Mouse (Mus musculus) heart, embryonic 14.5 days (tissue): ENCODE measurements around the gene Ankar. TPM values are rescaled to one million over a fixed set of nuclear protein-coding genes. Genes with fewer than 3 reads are reported as not detected.

Experiments used
- ATAC-seq: fragments of 200-750 bp; cut with Nextera tagmentation; 2 replicates; pipeline ENCODE4 v1.8.0; 2017; ENCODE audit warnings: low read depth, moderate TSS enrichment; ENCODE audit not compliant: insufficient number of reproducible peaks, insufficient read depth, low FRiP score
- H3K27ac ChIP-seq, 2 experiments: fragments of 200-500 bp in 1 of 2; fragments of 300-500 bp in 1 of 2; sonication (generic) in 1 of 2; replicated peaks in 1 of 2; 2 replicates each; pipeline ENCODE4 v1.5.1; 2012 to 2014; ENCODE audit warnings: low read depth in 2 of 2, low read length in 2 of 2, control low read depth in 1 of 2, mild to moderate bottlenecking in 1 of 2, mixed read lengths in 1 of 2; ENCODE audit not compliant: control insufficient read depth in 1 of 2, insufficient read depth in 1 of 2
- H3K27me3 ChIP-seq: fragments of 300-500 bp; sonication (generic); 2 replicates; pipeline ENCODE4 v1.6.1; 2014; ENCODE audit warnings: mild to moderate bottlenecking, low read length, control low read depth; ENCODE audit not compliant: control insufficient read depth, insufficient read depth
- H3K36me3 ChIP-seq: fragments of 300-500 bp; sonication (generic); 2 replicates; pipeline ENCODE4 v1.6.1; 2014; ENCODE audit warnings: mild to moderate bottlenecking, control low read depth, low read length, mixed read lengths; ENCODE audit not compliant: control insufficient read depth, insufficient read depth
- H3K4me1 ChIP-seq, 2 experiments: fragments of 200-500 bp in 1 of 2; fragments of 300-500 bp in 1 of 2; sonication (generic) in 1 of 2; 2 replicates each; pipeline ENCODE4 v1.6.1; 2012 to 2014; ENCODE audit warnings: low read length in 2 of 2, control low read depth in 1 of 2, mixed read lengths in 1 of 2; ENCODE audit not compliant: control insufficient read depth in 2 of 2, insufficient read depth in 2 of 2
- H3K4me2 ChIP-seq: fragments of 300-500 bp; sonication (generic); 2 replicates; pipeline ENCODE4 v1.6.1; 2014; ENCODE audit warnings: mild to moderate bottlenecking, low read length
- H3K4me3 ChIP-seq, 2 experiments: fragments of 200-500 bp in 1 of 2; fragments of 300-500 bp in 1 of 2; sonication (generic) in 1 of 2; 2 replicates each; pipeline ENCODE4 v1.5.1; 2012 to 2014; ENCODE audit warnings: low read length in 2 of 2, mild to moderate bottlenecking in 2 of 2, control low read depth in 1 of 2, low read depth in 1 of 2, moderate library complexity in 1 of 2; ENCODE audit not compliant: control insufficient read depth in 1 of 2, insufficient read depth in 1 of 2
- H3K9ac ChIP-seq: fragments of 300-500 bp; sonication (generic); 2 replicates; pipeline ENCODE4 v1.6.1; 2014; ENCODE audit warnings: mild to moderate bottlenecking, low read length
- H3K9me3 ChIP-seq: fragments of 300-500 bp; sonication (generic); 2 replicates; pipeline ENCODE4 v1.6.1; 2016; ENCODE audit warnings: low read length, control low read depth; ENCODE audit not compliant: control insufficient read depth
- WGBS: fragments of 180-500 bp; shearing (Covaris S2); extraction: QIAGEN DNeasy Blood & Tissue Kit; methylation state at CpG from one replicate; pipeline ENCODE4 v1.1.7; 2014; 5-methylcytosine and 5-hydroxymethylcytosine counted together
- polyA plus RNA-seq: library from polyadenylated mRNA; unstranded; fragments of >200 nt; fragmentation: Nextera tagmentation; extraction: Ambion mirVana; gene quantifications from 2 replicates; pipeline ENCODE4 v1.2.1, GENCODE M21; 2014

The Ankar gene
- not detected in 2 replicates for polyA plus RNA-seq

- H3K4me1 ChIP-seq = no peaks in the 10 kb centered on the region
- H3K9ac ChIP-seq = no peak within 1 kb of the TSS
- WGBS = 76% methylated on average over 11 of the region's 11 CpGs
- no peak within 1 kb of the TSS for H3K4me3 ChIP-seq
- H3K36me3 ChIP-seq = no peaks in the 10 kb centered on the region
- no peak within 1 kb of the TSS for H3K27ac ChIP-seq
- no peaks in the 10 kb centered on the region for H3K9me3 ChIP-seq
- no peak for ATAC-seq
- no peaks in the 10 kb centered on the region for H3K27me3 ChIP-seq
- H3K4me2 ChIP-seq = no peak within 1 kb of the TSS
These were observed at the start of gene Ankar for GRCm38 (mm10) chr1:72700479-72700878. Ankar (minus strand) TSS chr1:72700579.

GRCm38 (mm10) chr1:72746382-72746781, 46.0 kb upstream of the Ankar start:
- H3K9ac ChIP-seq = no peak overlapping the region
- no peaks in the 10 kb centered on the region for H3K9me3 ChIP-seq
- no peak for ATAC-seq
- no peak overlapping the region for H3K4me3 ChIP-seq
- H3K36me3 ChIP-seq = no peaks in the 10 kb centered on the region
- peaks cover 0 to 3% of the 10 kb centered on the region in 2 experiments; a peak in 1 of 4 replicates for H3K4me1 ChIP-seq
- 55% methylated on average over 7 of the region's 7 CpGs for WGBS
- H3K27me3 ChIP-seq = 0 out of 2 replicates have a peak, but pooled peaks cover under 1% of the 10 kb centered on the region
- no peak overlapping the region for H3K4me2 ChIP-seq
- no peak overlapping the region for H3K27ac ChIP-seq

GRCm38 (mm10) chr1:72744816-72745506, 44.6 kb upstream of the Ankar start:
- no peak overlapping the region for H3K4me3 ChIP-seq
- no peak for ATAC-seq
- H3K9me3 ChIP-seq = no peaks in the 10 kb centered on the region
- no peak overlapping the region for H3K9ac ChIP-seq
- H3K4me2 ChIP-seq = no peak overlapping the region
- 0 out of 2 replicates have a peak, but pooled peaks cover 4% of the 10 kb centered on the region for H3K27me3 ChIP-seq
- WGBS = 77% methylated on average over 8 of the region's 8 CpGs
- no peaks in the 10 kb centered on the region for H3K36me3 ChIP-seq
- no peak overlapping the region for H3K27ac ChIP-seq
- no peaks in the 10 kb centered on the region; a peak in 1 of 4 replicates for H3K4me1 ChIP-seq

GRCm38 (mm10) chr1:72741406-72741805, 41.0 kb upstream of the Ankar start:
- no peak overlapping the region for H3K4me2 ChIP-seq
- no peak overlapping the region for H3K27ac ChIP-seq
- H3K4me3 ChIP-seq = no peak overlapping the region
- WGBS = 81% methylated on average over 5 of the region's 5 CpGs
- H3K36me3 ChIP-seq = no peaks in the 10 kb centered on the region
- H3K9me3 ChIP-seq = no peaks in the 10 kb centered on the region
- no peak for ATAC-seq
- peaks cover 6% of the 10 kb centered on the region; the same call in 1 of the 2 replicates for H3K27me3 ChIP-seq
- peaks cover 3% of the 10 kb centered on the region in 2 experiments; a peak in 2 of 4 replicates for H3K4me1 ChIP-seq
- H3K9ac ChIP-seq = no peak overlapping the region

- Histone ChIP-seq H3K4me3 (no peak overlapping the region), H3K9ac (no peak overlapping the region), H3K9me3 (no peaks in the 10 kb centered on the region), H3K27me3 (peaks cover 6% of the 10 kb centered on the region; the same call in 1 of the 2 replicates), H3K4me1 (peaks cover 6 to 10% of the 10 kb centered on the region in 2 experiments; a peak in 3 of 4 replicates), H3K4me2 (no peak overlapping the region), H3K36me3 (no peaks in the 10 kb centered on the region), H3K27ac (no peak overlapping the region)
- WGBS = 79% methylated on average over 10 of the region's 10 CpGs
- no peak for ATAC-seq
These were observed 39.3 kb upstream of the Ankar start for GRCm38 (mm10) chr1:72739681-72740063.

GRCm38 (mm10) chr1:72738946-72739680, 38.7 kb upstream of the Ankar start:
- 74% methylated on average over 15 of the region's 15 CpGs for WGBS
- peaks cover 6 to 10% of the 10 kb centered on the region in 2 experiments; a peak in 3 of 4 replicates for H3K4me1 ChIP-seq
- H3K27me3 ChIP-seq = peaks cover 6% of the 10 kb centered on the region; the same call in 1 of the 2 replicates
- no peak for ATAC-seq
- no peak overlapping the region for H3K9ac ChIP-seq
- H3K4me3 ChIP-seq = no peak overlapping the region
- no peak overlapping the region for H3K4me2 ChIP-seq
- no peaks in the 10 kb centered on the region for H3K36me3 ChIP-seq
- no peak overlapping the region for H3K27ac ChIP-seq
- H3K9me3 ChIP-seq = no peaks in the 10 kb centered on the region

DNA sequence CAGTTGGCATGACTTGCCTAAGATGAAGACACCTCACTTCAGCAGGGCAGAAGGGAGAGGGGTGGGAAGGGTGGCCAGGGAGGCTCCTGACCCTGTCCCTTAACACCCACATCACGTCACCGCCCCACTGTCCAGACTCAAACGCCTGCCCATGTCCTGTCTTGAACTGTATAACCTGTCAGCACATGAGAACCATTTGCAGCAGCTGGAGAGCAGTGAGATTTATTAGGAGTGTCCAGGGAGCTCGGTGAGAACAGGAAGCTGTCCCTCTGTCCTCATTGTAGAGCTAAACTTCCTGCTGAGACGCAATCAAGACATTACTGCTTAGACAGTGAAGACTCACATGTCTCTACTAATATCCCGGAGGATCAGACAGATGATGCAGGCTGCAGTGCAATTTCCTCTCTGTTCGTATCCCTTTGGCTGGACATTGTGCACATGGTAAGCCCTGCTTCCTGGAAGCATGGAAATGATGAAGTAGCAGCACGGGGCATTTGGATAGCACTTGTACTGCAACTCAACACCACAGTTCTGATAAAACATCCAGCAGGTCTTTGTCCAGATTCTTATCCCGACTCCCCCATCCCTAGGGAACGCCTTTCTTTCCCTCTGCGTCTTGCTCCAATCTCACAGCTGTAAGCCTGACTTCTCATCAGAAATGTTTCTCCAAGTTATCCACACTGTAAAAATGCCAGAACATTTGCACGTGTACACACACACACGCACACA, 36.2 kb upstream of the Ankar start:
- Histone ChIP-seq H3K4me1 (peaks cover 6 to 10% of the 10 kb centered on the region in 2 experiments; a peak in 3 of 4 replicates), H3K9ac (no peak overlapping the region), H3K9me3 (no peaks in the 10 kb centered on the region), H3K4me2 (peak overlapping the region; percentile 2; the same call in 1 of the 2 replicates), H3K36me3 (no peaks in the 10 kb centered on the region), H3K4me3 (no peak overlapping the region), H3K27me3 (peaks cover 6% of the 10 kb centered on the region; the same call in 1 of the 2 replicates), H3K27ac (no peak overlapping the region)
- WGBS = 30% methylated on average over 13 of the region's 13 CpGs
- ATAC-seq = peak; percentile 26; the same call in 1 of the 2 replicates
